Mouse (Mus musculus): ENCODE results near the gene Ndufs7.
"Not testable (repeated sequence)": the region's sequence is repeated elsewhere in the genome, so short reads cannot be mapped to it uniquely, and the experiment has no call there.

The Ndufs7 gene

DNA sequence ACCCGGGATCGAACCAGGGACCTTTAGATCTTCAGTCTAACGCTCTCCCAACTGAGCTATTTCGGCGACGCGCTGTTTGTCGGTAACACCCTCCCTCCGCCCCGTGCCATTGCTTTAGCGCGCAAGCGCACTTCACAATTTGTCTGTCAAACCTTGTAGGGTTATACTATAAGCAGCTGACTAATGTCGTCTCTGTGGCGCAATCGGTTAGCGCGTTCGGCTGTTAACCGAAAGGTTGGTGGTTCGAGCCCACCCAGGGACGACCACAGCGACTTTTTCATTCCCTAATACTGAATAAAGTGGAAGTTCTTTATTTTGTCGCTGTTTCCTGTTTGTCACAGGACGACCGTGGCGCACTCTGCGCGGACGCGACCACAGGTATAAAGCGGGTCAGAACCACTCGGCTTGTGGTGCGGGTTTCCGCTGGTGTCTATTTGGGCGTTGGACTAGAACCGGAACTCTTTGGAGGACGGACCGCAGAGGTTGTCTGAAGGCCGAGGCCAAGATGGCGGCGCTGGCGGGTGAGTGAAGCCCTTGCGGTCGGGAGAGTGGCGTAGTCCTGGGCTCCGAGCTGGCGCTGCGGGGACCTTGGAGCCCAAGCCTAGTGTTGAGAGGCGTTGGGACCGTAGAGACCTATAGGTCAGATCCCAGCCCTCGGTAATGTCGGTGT, at the start of gene Ndufs7:
TSS of gene Ndufs7 (plus strand) at position 151 of the 670 bp plus-strand sequence.
- peak; percentile 97 for DNase-seq (ENCODE audit: low read depth, low spot score)

DNA sequence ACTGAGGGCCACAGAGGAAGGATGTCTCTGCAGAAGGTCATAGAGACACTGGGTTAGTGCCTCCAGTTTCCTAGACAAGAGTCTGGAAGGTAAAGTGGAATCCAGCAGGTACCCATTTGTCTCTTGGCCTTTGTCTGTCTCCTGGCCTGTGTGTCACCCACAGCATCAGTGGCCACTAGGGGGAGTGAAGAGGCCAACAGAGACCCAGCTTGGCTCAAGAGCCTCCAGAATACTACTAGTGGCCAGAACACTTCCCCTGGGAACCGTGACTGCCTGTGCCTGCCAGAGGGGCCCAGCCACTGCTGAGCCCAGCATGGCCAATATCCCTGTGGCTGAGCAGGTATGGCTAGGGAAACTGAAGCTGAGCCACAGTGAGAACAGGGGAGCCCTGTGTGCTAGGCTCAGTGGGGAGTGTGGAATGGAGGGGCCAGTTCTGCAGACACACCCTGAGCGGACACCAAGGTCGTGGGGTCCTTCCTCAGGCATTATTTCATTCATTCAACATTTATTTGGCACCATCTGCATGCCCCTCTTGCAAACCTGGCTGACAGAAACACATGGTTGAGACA, 49.4 kb upstream of the Ndufs7 start:
- peak; percentile 79 for DNase-seq (ENCODE audit: low read depth, low spot score)

DNA sequence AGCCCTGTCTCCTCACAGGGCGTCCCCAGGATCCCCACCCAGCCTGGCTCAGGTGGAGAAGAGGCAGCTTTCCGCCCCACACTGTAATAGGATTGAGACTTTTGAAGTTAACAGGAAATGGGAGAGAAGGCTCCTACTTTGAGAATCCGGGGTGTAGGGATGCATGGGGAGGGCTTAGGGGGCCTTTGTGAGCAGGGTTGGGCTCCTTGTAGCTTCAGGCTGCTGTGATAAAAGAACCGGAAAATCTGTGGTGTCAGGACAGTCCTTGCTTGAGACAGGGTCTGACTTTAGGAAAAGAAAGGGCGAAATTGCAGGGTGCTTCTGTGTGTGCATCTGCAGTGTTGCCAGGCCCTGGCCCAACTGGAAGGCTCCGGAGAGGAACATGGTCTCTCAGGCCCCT, 48.4 kb upstream of the Ndufs7 start:
- no peak for DNase-seq (ENCODE audit: low read depth, low spot score)

DNA sequence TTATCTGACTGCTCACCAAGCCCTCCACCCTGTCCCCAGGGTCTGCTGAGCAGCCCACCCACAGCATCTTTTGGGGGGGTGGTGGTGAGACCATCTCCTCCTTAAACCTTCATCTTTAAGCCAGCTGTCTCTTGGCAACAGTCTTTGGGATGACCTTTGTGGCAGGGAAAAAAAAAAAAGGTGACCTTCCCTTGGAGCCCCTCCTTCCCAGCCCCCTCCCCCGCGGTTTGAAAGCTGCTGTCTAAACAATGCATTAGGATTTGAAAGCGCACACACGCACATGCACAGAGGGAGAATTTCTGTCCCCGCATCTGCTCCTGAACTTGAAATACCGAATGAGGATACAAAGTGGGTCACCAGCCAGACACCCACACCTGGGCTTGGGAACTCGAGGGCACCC, 44.9 kb upstream of the Ndufs7 start:
- DNase-seq (ENCODE audit: low read depth, low spot score) = no peak

DNA sequence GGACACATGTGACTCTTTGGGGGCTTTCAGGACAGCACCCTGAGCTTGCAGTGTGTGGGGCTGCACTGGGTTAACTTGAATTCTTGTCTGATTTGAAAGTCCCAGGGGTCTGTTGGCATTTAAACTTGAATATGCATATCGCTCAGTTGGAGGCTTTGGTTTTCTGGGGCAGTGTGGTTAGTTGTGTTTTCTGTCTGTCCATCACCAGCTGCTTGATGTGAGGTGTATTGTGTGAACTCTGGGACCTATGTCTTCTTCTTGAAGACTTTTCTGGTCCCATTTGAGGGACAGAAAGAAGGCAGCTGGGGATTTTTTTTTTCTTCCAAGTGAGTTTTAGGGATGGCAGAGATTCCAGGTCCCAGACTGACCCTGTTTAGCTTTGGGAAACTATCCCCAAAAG, 41.7 kb upstream of the Ndufs7 start:
- no peak for DNase-seq (ENCODE audit: low read depth, low spot score)

DNA sequence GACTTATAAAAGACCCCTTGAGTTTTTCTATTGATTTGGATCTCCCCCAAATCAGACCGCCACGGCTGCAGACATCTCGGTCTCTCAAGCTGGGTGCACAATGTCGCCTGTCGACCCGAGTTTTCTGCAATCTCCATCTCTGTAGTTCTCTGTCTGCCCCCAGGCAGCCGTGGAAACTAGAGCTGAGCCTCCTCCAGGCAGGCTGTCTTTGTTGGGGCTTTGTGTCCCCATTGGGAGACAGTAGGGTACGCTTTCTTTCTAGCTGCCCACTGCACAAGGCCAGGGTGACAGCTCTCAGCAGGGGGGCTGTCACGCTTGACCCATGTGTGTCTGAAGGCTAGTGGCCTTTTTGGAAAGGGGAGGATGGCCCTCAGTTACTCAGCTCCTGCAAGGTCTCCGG, 41.2 kb upstream of the Ndufs7 start:
- DNase-seq (ENCODE audit: low read depth, low spot score) = no peak

DNA sequence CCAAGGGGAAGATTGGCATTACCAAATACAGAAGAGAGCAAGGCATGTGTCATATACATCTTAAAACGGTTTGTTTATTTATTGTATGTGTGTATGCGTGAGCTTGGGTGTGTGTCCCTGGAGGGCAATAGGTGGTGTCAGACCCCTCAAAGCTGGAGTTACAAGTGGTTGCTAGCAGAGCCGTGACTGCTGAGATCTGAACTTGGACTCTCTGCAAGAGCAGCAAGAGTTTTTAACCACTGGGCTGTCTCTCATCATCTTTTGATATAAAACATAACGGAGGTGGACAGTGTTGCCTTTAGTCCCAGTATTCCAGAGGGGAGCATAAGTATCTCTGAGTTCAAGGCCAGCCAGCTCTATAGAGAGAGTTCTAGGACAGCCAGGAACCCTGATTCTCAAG, 40.7 kb upstream of the Ndufs7 start:
- DNase-seq (ENCODE audit: low read depth, low spot score) = no peak

DNA sequence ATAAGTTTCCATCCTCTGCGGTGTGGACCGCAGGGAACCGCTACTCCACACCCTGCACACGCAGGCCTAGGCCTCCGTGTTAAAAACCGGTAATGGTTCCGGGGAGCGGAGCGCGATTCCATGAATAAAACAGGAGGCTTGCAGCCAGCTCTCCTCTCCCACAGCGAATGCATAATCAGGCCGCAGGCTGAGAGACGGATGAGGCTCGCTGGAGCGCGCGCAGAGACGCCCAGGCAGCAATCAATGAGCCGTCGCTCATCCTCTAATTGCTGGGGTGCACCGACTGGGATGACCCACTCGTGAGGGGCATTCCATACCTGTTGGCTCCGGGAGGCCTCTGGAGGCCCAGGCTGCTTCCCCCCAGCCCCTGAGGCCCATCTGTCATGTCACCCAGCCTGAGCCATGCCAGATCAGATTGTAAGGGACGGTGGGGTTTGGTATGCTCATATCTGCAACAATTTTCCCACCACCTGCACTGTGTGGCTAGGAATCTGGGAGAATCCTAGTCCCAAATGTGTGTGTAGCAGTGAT, 40.0 kb upstream of the Ndufs7 start:
- no peak for DNase-seq (ENCODE audit: low read depth, low spot score)

DNA sequence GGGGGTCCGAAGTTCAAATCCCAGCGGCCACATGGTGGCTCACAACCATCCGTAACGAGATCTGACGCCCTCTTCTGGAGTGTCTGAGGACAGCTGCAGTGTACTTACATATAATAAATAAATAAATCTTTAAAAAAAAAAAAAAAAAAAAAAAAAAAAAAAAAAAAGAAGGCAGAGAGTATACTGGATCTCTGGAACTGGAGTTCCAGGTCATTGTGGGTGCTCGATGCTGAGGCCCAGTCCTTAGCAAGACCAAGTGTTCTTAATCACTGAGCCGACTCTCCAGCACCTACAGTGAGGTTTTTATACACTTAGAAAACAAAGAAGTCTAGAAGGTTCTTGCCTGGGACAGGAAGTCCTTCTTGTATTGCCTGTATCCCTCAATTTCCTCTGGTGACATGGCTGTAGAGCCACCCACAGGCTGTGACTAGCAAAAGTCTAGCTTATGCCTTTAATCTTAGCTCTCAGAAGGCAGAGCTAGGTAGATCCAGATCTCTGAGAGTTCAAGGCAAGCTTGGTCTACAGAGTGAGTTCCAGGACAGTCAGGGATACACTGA, 37.3 kb upstream of the Ndufs7 start:
- not testable (repeated sequence) for DNase-seq (ENCODE audit: low read depth, low spot score)

DNA sequence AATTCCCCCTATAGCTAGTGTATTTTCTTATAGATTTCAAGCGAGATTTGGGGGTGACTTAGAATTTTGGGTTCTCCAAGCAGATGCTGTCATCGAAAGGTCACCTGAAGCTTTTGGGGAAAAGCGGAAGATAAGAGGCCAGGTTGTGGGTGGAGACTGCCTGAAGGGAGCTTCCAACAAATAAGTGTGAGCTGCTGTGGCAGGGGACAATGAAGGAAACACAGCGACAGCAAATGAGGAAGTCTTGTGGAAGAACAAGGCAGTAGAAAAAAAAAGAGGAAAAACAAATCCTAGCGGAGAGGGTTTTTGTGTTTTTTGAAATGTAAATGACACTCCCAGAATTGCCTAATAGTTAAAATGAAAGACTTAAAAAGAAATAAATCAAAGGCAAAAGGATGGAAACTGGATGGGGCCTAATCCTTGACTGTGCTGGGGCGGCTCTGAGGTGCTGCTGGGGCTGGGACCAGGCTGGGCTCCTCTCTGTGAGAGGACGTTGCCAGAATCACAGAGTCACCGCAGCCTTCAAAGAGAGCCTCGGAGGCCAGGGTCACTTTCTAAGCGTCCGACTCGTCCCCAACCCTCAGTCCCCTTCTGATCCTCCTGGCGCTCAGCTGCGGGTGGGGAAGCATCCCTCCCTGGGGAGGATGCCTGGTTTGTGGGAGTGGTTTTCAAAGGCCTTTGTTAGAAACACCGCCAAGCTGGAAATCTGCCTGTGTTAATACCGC, 33.7 kb upstream of the Ndufs7 start:
- DNase-seq (ENCODE audit: low read depth, low spot score) = no peak

DNA sequence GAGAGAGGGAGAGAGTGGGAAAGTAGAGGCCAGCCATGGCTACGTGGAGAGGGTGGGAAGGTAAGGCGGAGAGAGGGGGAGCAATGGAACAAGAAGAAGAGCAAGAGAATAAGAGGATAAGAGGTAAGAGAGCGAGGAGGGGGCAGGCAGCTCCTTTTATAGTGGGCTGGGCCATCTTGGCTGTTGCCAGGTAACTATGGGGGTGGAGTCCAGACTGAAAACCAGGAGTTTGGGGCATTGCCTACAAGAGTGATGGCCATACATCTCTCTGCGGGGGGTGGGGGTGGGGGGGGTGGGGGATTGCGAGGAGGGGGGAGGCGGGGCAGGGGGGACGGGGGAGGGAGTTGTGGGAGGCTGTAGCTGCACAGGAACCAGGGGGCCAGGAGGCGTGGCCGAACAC, 28.2 kb upstream of the Ndufs7 start:
- DNase-seq (ENCODE audit: low read depth, low spot score) = no peak

DNA sequence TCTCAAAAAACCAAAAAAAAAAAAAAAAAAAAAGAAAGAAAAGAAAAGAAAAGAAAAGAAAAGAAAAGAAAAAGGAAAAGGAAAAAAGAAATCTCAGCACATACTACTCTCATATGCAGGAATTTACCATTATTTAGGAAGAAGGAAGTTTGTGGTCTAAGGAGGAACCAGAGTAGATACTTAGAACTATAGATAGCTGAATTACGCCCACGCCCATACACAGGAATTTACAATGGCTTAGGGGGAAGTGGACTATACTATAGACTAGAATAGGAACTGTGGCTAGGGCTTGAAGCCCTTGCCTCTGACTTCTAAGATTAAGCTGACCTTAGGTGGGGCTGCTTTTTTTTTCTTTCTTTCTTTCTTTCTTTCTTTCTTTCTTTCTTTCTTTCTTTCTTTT, 25.8 kb upstream of the Ndufs7 start:
- DNase-seq (ENCODE audit: low read depth, low spot score) = not testable (repeated sequence)

DNA sequence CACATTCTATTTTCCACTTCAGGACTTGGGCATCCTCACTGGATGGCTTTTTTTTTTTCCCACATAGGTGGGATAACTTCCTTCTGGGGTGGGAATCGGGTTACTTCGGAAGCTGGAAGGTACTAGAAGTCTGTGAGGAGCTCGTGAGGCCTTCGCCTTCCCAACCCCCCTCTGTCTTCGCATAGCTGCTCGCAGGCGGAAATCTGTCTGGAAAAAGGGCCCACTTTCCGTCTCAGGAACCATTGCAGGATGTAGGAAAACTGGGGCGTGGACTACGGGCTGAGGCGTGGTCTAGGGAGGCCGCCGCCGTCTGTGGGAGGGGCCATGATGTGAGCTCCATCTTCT, 22.9 kb upstream of the Ndufs7 start:
- DNase-seq (ENCODE audit: low read depth, low spot score) = no peak

DNA sequence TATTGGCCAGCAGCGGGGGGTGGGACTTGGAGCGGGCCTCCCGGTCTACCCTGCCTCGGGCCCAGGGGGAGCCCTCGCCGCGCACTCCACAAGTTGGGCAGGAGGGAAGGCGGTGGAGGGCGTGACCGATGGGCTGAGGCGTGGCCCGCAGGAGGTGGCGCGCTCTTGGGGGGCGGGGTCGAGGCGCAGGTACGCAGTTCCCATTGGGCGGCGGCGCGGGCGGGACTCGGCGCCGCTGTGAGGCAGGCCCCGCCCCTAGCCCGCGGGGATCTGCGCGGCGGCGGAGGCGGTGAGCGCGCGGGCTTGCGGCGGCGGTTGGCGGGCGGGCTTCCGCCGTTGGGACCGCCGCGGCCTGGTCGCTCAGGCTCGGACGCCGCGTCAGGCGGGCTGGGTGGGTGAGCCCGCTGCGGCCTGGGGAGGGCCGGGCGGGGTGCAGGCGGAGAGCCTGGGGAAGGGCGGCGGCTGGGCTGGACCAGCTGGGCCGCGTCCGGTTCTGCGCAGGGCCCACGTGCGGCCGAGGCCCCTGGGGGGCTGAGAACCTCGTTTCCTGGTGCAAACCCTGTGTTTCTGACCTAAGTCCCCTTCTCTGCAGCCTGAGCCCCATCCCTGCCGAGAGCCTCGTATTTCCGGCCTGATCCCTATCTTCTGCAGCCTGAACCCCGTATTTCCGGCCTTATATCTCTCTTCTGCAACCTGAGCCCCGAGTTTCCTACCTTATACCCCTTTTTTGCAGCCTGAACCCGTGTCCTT, 22.3 kb upstream of the Ndufs7 start, which contains the start of gene Mum1:
TSS of gene Mum1 (plus strand) at position 19 of the 750 bp plus-strand sequence.
- peak; percentile 98 for DNase-seq (ENCODE audit: low read depth, low spot score)

DNA sequence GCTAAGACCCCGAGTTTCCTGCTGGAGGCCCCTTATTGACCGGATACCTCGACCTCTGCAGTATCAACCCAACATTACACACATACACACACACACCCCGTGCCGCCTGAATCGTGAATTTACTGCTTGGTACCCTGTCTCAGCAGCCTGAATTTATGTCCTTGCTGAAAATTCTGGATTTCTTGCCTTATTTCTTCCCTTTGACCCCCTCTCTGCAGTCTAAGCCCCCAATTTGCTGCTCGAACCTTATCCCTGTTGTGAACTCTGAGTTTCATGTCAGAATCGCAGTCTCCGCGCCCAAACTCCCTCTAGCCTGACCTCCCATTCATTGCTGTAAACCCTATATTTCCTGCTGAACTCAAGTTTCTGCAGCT, 21.8 kb upstream of the Ndufs7 start:
- no peak for DNase-seq (ENCODE audit: low read depth, low spot score)

DNA sequence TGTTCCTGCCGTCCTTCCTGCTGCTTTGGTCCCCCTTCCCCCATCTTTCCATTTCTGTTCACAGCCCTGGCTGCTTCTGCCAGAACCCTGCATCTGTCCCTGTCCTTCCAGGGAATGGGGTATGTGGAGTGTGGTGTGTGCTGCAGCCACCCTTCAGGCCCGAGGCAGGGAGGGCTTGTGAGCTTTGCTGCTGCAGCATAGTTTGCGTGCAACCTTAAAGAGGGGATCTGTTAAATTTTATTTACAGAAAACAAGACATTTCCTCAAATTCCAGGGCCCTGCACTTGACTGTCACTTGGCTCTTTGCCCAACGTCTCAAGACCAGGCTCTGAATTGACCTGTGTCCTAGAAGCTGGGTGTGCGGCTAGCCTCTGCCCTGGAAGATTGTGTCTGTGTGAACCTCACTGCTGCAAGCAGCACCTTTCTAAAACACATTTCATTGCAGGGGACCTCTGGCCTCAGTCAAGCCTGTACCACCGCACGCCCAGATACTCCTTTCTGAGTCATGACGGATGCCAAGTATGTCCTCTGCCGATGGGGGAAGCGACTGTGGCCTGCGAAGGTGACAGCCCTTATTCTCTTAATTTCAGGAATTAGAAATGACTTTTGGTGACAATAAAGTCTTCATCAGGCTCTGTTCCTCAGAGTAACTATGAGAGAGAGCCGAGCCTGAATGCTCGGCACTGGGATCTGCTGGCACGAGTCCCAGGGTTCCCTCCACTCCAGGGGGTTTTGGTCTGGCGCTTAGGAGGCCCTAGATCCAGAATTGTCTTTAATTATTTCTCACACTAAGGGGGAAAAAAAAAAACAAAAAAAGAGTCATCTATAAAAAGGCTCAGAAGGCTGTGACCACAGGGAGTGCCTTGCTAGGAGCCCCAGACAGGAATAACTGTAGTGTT, 20.8 kb upstream of the Ndufs7 start:
- peak; percentile 55 for DNase-seq (ENCODE audit: low read depth, low spot score)

DNA sequence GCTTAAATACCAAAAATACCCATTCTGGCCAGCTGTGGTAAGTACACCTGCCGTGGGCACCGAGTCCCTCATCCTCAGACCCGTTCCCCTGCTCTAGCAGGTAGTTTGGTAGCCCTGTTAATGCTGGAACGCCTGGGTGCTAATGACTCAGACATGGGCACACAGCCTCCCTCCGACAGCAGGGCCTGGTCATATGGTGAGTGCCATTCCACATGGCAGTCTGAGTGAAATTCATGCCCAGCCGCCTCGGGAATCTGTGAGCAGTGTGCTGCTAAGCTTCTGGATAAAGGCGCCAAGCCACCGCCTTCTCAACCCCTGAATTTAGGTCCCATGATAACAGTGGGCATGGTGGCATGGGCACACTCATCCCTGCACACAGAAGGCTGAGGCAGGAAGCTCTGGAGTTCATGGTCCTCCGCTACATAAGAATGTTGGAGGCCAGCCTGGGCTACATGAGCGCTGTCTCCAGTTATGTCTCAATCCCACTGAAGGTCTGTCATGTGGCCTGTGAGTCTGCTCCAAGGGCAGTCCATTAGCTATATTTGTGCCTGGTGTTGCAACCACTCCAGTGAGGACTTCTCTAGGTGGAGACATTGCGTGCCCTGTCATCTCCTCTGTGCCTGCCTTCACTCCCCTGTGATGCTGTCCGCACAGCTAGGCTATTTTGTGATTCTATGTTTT, 12.6 kb upstream of the Ndufs7 start:
- DNase-seq (ENCODE audit: low read depth, low spot score) = no peak

DNA sequence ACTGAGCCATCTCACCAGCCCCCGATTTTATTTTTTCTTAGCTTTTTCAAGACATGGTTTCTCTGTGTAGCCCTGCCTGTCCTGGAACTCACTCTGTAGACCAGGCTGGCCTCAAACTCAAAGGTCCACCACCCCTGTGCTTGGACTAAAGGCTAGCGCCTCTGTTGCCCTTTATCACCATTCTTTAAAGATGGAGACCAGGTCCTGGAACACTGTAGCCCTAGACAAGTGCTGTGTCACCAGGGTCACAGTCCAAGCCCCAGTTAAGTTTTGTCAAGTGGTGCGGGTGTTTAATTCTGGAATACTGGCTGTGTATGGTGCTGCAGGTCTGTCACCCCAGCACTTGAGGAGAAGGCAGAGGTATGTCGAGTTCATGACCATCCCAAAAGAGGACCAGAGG, 11.9 kb upstream of the Ndufs7 start:
- DNase-seq (ENCODE audit: low read depth, low spot score) = no peak

DNA sequence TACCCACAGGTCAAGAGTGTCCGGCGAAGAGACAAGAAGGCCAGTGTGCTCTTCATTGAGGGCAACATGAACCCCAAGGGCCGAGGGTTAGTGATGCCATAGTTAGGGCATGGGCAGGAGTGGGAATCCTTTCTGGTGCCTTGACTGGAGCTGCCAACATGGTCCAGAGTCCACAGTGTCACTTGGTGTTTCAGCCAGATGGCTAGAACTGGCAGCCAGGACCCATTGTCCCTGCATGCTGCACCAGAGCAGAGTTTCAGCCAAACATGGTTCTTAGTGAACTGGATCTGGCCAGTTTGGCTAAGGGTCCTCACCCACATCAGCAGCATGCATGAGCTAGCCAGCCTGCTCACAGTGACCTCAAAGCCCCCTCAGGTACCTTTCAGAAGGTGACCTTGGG, 10.6 kb upstream of the Ndufs7 start:
- no peak for DNase-seq (ENCODE audit: low read depth, low spot score)

DNA sequence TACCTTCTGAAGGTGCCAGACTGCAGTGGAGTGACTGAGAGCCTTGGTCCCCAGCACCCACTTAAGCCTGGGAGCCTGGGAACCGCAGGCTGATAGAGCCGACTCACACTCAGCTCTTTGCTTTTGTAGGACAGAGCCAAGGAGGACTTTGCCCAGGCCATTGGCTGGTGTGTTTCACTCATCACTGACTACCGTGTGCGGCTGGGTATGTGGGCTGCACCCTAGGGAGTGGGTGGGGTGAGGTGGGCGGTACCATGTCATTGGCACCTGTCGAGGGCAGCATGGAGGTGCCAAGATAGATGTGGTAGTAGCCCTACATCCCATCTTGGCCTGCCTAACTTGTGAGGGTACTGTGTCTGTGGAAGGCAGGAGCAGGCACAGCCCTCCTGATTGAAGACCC, 9.1 kb upstream of the Ndufs7 start:
- no peak for DNase-seq (ENCODE audit: low read depth, low spot score)
